Mouse (Mus musculus): Measurements from ENCODE around the gene Arhgap23.
A peak's percentile ranks its signal among the peaks of the same experiment; 100 is the strongest.

Gene Arhgap23

GRCm38 (mm10) chr11:97466444-97467160, 51.3 kb downstream of the Arhgap23 start:
- no peak for DNase-seq (ENCODE audit: low spot score)

DNA sequence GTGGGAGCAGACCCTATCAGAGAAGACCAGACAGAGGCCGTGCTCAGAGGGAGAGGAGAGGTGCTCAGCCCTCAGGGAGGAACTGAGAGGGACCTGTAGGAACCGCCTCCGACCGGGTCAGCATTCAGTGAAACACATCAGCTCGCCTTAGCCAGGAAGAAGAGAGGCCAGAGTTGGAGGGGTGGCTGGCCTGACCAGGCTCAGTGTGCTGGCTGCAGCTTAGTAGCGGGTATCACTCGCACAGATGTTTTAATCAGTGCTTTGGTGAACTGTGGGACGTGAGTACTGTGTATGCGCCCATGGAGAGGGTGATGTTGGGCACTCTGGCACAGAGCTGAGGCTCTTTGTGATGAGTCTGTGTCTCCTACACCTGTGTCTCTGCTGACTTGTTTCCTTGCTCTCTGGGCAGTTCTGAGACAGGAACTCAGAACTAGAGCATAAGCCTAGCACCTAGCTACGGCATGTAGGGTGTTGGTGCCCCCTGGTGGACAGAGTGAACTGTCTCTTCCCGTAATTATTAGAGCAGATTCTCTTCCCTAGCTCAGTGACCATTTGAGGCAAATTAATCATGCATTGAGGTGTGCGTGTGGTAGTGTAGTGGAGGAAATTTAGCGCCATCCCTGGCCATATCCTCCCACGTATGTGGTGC, 53.4 kb downstream of the Arhgap23 start:
- peak; percentile 89 for DNase-seq (ENCODE audit: low spot score)

DNA sequence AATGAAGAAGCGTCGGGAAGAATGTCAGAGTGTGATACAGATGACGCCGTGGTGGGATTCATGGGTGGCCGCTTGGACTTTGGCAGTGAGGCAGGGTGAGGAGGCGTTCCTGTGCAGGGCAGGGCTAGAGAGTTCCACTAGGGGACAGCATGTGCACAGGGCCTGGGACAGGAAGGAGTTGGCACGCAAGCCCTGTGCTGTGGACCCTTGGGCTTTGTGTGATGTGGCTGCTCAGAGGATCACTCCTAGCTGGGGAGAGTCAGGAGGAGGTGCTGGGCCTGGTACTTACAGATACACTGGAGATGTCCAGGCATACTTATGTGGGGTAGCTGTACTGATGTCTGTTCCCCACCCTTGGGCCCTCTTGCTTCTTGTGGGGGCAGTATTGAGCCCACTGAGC, 54.5 kb downstream of the Arhgap23 start:
- no peak for DNase-seq (ENCODE audit: low spot score)

GRCm38 (mm10) chr11:97471276-97471675, 55.9 kb downstream of the Arhgap23 start:
- DNase-seq (ENCODE audit: low spot score): no peak

DNA sequence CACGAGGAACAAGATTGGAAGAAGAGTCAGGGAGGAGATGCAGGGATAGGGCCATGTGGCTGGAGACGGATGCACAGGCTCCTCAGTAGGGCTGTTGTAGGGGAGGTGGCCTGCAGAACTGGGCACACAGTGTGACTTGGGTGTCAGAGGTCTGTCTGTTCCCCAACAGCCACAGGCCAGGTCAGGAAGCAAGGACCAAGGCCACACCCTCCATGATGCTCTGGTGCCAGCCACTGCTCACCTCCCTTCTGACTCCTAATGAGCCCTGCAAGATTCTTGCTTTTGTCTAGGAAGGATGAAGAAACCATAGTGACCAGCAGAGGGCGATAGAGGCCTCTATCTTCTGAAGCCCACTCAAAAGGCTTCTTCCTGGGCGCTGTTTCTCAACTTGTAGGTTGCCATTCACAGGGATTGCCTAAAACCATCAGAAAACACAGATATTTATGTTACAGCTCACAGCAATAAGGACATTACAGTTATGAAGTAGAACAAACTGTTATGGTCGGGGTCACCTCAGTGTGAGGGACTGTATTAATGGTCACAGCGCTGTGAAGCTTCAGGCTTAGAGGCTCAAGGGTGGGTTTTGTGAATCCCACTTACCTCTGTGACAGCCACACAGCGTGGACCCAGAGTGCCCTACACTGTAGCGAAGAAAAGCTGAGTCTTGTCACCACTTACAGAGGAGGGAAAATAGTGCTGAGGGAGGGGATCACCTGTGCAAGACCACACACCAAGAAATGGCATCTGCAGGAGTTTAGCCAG, 61.2 kb downstream of the Arhgap23 start:
- peak; percentile 84 for DNase-seq (ENCODE audit: low spot score)

GRCm38 (mm10) chr11:97477431-97477830, 62.1 kb downstream of the Arhgap23 start:
- DNase-seq (ENCODE audit: low spot score): peak; percentile 28

GRCm38 (mm10) chr11:97478345-97478744, 63.0 kb downstream of the Arhgap23 start:
- DNase-seq (ENCODE audit: low spot score): no peak

DNA sequence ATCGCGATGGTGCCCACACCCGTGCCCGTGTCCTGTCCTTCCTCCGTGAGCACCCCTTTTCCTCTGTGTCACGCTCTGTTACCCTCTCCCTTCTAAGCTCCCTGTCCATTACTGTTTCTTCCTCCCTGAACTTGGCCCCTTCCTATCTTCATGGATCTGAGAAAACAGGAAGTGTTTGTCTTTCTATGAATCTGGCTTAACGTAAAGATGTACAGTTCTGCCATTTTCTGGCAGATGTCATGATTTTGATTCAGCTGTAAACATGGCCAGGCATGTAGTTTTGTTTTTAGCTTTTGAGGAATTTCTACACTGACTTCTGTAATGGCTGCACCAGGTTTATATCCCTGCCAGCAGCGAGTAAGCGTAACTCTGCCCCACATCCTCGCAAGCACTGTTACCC, 63.8 kb downstream of the Arhgap23 start:
- no peak for DNase-seq (ENCODE audit: low spot score)

DNA sequence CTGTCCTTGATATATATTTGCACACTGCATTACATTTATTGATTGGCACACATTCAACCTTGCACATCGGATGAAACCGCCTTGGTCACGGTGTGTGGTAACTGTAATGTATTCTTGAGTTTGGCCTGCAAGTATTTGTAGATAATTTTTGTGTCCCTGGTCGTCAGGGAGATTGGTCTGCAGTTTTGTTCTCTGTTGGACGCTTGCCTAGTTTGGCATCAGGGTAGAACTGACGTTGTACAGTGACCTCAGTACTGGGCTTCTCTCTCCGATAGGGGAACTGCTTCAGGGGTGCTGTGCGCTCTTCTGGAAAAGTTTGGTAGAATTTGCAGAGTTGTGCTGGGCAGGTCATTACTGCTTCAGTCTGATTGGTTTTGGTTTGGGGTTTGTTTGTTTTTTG, 64.5 kb downstream of the Arhgap23 start:
- DNase-seq (ENCODE audit: low spot score): no peak

DNA sequence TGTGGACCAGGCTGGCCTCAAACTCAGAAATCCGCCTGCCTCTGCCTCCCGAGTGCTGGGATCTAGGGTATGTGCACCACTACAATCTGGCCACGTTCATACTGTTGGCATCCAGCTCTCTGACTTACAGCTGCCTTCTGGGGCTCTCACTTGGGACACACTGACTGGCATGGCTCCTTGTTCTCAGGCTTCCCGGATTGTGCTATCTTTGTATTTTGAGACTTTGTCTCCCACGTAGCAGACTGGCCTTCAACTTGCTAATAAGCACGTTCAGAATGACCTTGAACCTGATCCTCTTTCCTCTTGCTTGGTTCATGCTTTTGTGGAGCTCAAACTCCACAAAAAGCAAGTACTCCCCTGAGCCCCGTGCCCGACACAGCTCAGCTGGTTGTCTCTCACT, 70.3 kb downstream of the Arhgap23 start:
- no peak for DNase-seq (ENCODE audit: low spot score)

- no peak for DNase-seq (ENCODE audit: low spot score)
Measured at GRCm38 (mm10) chr11:97487656-97488055, 72.3 kb downstream of the Arhgap23 start.

DNA sequence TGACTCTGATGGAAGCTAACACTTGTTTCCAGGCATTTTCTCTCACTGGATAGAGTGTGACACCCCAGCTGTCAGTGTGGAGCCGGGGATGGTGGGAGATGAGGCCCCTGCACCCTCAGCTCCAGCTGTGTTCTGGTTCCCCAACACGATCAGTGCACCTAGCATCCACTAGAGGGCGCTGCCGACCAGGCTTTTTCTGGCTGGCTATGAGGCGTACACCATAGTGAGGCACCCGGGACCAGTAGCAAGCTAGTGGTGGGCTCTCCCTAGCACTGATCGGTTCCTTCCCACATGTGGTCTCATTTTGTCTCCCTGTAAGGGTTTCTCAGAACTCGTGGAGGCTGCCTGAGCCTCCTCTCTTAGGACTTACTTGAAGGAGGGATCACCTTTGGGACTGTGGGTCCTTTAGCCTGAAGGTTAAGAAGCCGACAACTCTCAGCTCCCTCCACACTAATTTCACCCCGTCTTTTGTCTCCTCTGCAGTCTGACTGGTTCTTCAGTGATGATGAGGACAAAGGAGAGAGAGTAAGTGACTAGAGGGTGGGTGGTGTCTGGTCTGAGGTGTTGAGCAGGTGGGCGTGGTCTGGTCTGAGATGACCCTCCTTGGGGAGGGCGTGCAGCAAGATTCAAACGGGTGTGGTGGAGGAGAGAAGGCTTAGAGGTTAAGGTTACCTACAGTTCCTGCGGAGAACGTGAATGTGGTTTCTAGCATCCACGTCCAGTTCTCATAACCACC, 74.4 kb downstream of the Arhgap23 start:
- DNase-seq (ENCODE audit: low spot score): peak; percentile 78

GRCm38 (mm10) chr11:97491640-97492039, 76.3 kb downstream of the Arhgap23 start:
- DNase-seq (ENCODE audit: low spot score): peak; percentile 25

GRCm38 (mm10) chr11:97492836-97493235, 77.5 kb downstream of the Arhgap23 start:
- no peak for DNase-seq (ENCODE audit: low spot score)

- no peak for DNase-seq (ENCODE audit: low spot score)
Measured at GRCm38 (mm10) chr11:97497543-97497942, 82.2 kb downstream of the Arhgap23 start.

GRCm38 (mm10) chr11:97499865-97500719, 84.8 kb downstream of the Arhgap23 start, which contains the start of gene 4933428G20Rik:
Gene 4933428G20Rik, minus strand, starts transcription at chr11:97500340.
- no peak for DNase-seq (ENCODE audit: low spot score)

DNA sequence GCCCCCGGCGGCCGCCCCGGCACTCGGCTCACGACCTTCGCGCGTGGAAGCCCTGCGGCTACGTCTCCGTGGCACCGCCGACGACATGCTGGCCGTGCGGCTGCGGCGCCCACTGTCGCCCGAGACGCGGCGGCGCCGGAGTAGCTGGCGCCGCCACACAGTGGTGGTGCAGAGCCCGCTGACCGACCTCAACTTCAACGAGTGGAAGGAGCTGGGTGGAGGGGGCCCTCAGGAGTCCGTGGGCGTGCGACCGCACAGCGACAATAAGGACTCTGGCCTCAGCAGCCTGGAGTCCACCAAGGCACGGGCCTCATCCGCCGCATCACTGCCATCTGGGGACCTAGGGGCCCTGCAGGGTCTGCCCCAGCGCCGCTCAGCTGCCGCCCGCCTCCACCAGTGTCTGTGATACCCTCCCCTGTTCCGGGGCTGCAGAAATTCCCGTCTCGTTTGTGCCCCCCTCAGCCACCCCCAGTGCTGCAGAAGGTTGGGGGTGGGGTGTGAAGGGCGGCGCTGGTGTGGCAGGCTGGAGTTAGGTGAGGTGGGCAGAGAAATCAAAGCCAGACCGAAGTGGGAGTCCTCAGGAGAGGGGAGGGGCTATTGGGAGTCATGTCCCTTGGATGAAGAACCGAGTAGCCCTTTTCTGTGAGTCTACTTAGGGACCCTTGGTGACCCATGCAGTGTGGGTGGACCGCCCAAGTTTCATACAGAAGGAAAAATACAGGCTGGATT, 85.6 kb downstream of the Arhgap23 start:
- DNase-seq (ENCODE audit: low spot score): no peak

- no peak for DNase-seq (ENCODE audit: low spot score)
Measured at GRCm38 (mm10) chr11:97502383-97502782, 87.0 kb downstream of the Arhgap23 start.

- DNase-seq (ENCODE audit: low spot score): no peak
Measured at GRCm38 (mm10) chr11:97502846-97503245, 87.5 kb downstream of the Arhgap23 start.

DNA sequence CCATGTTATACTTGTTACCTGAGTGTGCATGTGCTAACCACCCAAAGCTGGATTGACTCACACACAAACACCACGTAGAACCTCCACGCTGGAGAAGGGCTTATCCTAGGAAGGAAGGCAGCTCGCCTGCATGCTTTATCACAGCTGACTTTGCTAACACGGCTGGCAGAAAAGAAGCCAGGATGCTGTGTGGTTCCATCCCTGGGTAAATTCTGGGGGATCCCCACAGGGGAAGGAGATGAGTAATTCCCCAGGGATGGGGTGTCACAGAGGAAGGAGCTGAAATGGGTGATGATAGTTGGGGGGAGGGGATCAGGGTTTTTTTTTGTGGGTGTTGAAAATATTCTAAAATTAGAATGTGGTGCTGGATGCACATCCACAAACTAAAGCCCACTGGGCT, 90.5 kb downstream of the Arhgap23 start:
- no peak for DNase-seq (ENCODE audit: low spot score)

GRCm38 (mm10) chr11:97506331-97506730, 91.0 kb downstream of the Arhgap23 start:
- no peak for DNase-seq (ENCODE audit: low spot score)

Measured in MN1 (cell line).